Mouse (Mus musculus) hindlimb bud, embryonic 11.5 days (tissue): ENCODE data around the gene Lrrc3c.
"Not testable (repeated sequence)": the region's sequence is repeated elsewhere in the genome, so short reads cannot be mapped to it uniquely, and the experiment has no call there.

Source experiments
- DNase-seq: peaks from one replicate; pipeline ENCODE4 v3.0.0-alpha.2; 2012; ENCODE audit warnings: low read depth, low spot score; ENCODE audit errors: extremely low spot score

The Lrrc3c gene

DNA sequence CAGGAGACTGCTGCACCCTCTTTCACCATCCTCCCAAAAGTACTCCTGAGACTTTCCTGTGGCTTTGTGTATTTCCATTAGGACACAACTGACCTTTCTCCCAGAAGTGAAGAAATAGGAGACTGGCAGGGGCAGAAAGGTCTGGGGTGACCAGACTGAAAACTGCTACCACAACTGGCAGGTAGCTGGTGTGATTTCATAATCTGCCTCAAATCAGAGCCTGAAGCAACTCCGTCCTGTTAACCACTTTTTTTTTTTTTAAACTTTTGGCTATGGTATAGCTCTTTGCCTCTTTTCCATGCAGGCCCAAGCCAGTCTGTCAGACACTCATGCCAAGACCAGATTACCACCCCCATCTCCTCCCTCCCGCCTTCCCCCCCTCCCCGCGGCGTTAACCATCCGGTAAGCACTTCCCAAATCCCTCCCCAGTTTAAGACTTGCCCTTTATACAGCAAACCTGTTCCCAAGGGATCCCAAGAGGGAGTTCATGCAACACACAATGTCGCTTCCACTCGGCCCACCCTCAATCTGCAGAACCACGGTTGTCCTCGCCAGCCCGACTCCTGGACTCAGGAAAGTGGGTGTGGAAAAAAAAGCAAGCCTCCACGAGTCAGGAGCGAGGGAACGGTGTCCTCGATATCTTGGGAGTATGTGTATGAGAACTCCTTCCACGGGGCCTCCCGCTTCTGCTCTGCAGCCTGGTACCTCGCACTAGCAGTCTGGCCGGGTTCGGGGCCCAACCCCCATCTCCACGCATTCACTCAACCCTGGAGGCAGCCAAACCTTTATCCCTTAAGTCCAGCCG is 11.8 kb upstream of the Lrrc3c start:
- no peak for DNase-seq

GRCm38 (mm10) chr11:98586892-98587563 is 11.1 kb upstream of the Lrrc3c start, which contains the start of gene Ormdl3:
TSS of gene Ormdl3 (minus strand) at chr11:98587368.
- peak; percentile 92 for DNase-seq

DNA sequence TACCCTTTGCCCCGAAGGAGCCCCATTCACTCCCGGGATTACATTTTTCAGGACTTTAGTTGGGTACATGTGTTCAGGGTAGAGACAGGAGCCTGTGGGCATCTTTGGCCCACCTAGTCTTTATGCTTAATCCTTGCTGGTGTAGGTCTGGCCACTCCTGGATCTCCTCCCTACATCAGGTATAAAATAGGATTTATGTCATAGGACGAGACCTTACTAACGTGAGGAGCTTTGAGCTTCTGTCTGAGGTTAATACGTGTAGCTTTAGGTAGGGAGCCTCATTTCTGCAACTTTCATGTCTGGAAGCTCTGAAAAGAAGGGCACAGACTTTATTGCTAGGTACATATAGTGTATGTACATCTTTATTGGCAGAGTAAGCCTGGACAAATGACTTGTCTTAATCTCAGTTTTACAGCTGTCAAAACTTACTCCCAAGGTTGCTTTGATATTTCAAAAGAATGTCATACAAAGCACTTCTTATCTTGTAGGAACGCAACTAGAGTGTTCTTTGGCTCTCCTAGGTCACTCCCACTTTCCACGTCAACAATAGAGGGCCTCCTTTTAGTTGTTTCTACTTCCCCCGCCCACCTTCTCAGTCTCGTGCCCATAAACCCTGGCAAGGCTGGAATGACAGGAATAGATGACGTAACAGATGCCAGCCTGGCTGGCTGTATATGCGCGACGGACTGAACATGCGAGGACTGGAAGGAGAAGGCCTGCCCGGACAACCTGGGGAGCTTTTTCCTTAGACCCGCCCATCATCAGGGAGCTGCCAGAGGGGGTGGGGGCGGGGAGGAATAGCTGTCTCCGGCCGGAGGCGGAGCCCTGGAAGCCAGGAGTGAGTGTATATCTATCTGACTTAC is 10.2 kb upstream of the Lrrc3c start:
- peak; percentile 22 for DNase-seq

DNA sequence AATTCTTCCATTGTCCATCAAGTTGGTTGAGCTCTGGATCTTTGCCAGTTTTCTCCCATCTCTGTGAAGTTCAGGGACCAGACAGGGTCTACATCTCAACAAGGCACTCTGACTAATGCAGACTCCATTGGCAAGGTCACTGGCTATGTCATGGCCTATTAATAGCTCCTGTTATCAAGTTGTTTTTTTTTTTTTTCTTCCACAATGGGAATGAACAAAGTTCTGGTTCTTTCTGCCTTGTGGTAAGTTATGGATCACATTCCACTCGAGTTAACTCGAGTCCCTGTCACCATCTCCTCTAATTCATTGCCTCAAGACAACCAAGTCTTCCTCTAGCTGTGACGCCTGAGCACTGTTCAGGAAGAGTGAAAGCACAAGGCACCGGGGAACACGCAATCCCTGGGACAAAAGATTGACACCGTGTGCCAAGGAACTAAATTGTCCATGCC is 9.2 kb upstream of the Lrrc3c start:
- DNase-seq = no peak

GRCm38 (mm10) chr11:98589306-98589705 is 8.8 kb upstream of the Lrrc3c start:
- no peak for DNase-seq

- no peak for DNase-seq
Observed at GRCm38 (mm10) chr11:98590548-98591445, 7.3 kb upstream of the Lrrc3c start.

- DNase-seq = no peak
Observed at GRCm38 (mm10) chr11:98595021-98595420, 3.1 kb upstream of the Lrrc3c start.

DNA sequence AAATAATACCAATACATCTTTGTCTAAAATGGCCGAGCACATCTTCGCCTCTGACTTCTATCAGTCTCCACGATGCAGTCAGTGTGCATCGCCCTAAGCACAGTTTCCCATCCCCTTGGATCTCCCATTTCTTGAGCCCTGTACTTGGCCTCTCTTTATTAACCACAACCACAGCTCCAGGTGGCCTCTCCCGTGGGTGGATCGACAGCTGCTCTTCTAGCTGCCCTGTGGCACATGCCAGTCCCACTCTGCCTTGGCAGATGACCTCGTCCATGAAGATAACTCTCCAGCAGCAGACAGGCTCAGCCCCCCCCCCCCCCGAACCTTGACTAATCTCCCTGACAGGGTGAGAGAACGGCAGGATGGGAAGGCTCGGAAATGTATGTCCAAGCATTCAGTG is 2.6 kb upstream of the Lrrc3c start:
- no peak for DNase-seq

GRCm38 (mm10) chr11:98595955-98596354 is 2.1 kb upstream of the Lrrc3c start:
- DNase-seq = no peak

DNA sequence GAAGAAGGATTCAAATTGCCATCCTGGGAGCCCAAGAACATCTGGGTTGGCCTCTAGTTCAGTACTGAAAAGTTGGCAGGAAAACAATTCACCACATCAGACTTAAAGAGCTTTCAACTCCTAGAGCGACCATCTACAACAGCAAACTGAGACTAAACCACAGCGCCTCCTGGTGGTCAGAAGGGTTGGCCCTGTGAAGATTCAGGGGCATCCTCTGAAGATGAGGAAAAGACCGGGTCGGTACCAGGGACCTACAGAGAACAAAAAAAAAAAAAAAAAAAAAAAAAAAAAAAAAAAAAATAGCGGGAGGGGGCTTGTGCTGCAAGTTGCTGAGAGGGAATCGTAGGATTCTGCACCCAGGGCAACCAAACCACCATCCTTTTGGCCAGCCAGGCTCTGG is 728 bp upstream of the Lrrc3c start:
- DNase-seq = peak; percentile 35

DNA sequence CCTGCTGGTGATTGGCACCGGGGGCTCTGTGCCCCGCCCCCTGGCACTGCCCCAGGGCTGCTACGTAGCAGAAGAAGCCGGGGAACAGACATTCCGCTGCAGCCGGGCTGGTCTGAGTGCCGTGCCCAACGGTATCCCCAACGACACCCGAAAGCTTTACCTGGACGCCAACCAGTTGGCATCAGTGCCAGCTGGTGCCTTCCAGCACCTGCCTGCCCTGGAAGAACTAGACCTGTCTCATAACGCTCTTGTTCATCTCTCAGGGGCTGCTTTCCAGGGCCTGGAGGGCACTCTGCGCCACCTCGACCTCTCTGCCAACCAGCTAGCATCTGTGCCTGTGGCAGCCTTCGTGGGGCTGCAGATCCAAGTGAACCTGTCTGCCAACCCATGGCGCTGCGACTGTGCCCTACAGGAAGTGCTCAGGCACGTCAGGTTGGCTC is 780 bp downstream of the Lrrc3c start:
- no peak for DNase-seq

- no peak for DNase-seq
Observed at GRCm38 (mm10) chr11:98599291-98599690, 1.2 kb downstream of the Lrrc3c start.

- DNase-seq = no peak
Observed at GRCm38 (mm10) chr11:98602090-98602690, 4.1 kb downstream of the Lrrc3c start.

DNA sequence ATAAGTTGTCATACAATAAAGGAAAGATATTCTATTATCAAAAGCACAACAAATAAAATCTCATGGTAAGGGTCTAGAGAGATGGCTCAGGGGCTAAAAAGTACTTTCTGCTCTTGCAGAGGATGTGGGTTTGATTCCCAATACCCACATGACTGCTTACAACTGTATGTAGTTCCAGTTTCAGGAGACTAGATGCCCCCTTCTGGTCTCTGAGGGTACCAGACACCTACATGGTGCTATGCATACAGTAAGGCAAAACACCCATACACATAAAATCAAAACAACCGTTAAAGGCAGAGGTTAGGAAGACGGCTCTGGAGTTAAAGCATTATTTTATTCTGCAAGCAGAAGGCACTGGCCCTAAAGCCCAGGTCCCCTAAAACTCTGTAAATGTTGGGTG is 5.9 kb downstream of the Lrrc3c start:
- no peak for DNase-seq

- not testable (repeated sequence) for DNase-seq
Observed at GRCm38 (mm10) chr11:98604911-98605310, 6.8 kb downstream of the Lrrc3c start.

DNA sequence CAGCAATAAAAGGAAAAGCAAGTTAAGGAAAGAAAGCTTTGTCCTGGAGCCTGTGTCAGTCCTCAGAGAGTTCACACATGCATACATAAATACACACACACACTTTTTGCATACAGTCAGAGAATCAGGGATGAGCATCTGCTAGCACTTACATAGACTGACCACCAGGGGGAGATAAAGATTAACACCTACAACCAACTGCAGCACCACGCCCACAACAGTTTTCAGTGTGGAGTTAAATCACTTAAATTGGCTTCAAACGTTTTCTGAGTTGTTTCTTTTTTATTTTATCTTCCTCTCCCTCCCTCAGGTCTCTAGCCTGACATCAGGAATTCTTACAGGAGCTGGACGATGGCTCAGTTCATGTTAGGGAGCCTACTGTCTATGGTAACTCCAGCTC is 8.7 kb downstream of the Lrrc3c start:
- DNase-seq = no peak

DNA sequence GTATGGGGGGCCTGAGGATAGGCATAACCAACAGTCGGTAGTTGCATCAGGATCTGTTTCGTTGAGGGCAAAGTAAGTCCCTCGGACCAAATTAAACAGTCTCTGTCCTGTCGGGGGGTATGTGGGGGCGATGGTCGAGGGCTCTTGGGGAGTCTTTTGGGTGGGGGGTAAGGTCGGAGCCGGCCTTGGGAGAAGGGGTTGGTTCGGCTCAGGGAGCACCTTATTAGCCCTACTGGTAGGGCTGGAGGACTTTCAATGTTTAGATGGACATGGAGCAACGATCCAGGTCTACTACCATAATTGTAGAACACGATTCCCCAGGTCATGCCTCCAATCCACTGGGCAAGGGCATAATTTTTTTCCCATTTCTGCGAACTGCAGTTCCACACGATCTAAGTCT is 22.7 kb downstream of the Lrrc3c start:
- no peak for DNase-seq

GRCm38 (mm10) chr11:98623981-98624380 is 25.9 kb downstream of the Lrrc3c start:
- not testable (repeated sequence) for DNase-seq

- not testable (repeated sequence) for DNase-seq
Observed at GRCm38 (mm10) chr11:98624381-98624780, 26.3 kb downstream of the Lrrc3c start.
